Mouse (Mus musculus) adrenal gland, postnatal 36 days (tissue): ENCODE measurements around the gene AU021092. TPM values are rescaled to one million over a fixed set of nuclear protein-coding genes. Genes with fewer than 3 reads are reported as not detected.

Experiments used
- DNase-seq, 2 experiments: peaks; one replicate each; pipeline ENCODE4 v3.0.0; 2021; ENCODE audit warnings: mixed read lengths in 1 of 2
- microRNA-seq: library from miRNA; unstranded; fragments of <30 nt; microRNA quantifications from one replicate; pipeline ENCODE4 v1.2.0, GENCODE M21; 2021
- total RNA-seq, 2 experiments: library from RNA; stranded (reverse); gene quantifications; 2 replicates each; pipeline ENCODE4 v1.2.3; 2021

AU021092 gene
- total RNA-seq, 2 experiments from 2014 or later = 13.0 to 23.0 TPM

DNA sequence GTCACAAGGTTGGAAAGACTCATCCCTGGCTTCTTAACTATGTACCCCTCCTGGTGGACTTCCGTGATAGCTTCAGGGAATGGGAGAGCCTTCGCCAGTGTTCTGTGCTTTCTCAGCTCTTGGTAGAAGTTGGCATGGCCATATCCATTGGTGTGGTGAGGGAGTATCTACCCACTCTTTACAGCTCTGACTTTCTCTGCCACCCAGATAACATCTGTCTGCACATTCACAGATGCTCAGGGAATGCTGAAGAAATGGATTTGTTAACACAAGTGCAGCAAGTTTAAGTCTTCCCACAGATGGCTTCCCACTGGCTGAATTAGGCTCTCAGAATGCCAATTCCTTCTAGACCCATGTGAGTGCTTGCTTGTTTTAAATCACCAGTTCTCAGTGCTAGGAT, 8.0 kb downstream of the AU021092 start:
- no peak for DNase-seq

DNA sequence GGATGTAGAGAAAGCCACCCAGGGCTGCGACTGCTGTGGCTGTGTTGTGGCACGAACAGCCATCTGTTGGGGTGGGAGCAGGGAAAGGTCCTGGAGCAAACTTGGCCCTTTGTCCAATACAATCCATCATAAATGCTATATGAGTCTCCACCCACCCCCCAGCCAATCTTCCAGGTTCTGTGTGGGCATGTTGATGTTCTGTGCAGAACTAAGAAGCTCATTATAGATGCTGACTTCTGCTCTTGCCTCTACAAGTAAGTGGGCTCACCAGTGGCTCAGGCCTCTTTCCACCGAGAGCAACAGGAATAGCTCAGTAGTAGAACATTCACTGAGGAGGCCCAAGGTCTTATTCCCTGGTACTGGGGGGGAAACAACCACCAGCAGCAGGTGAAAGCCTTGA, 9.9 kb downstream of the AU021092 start:
- no peak for DNase-seq

DNA sequence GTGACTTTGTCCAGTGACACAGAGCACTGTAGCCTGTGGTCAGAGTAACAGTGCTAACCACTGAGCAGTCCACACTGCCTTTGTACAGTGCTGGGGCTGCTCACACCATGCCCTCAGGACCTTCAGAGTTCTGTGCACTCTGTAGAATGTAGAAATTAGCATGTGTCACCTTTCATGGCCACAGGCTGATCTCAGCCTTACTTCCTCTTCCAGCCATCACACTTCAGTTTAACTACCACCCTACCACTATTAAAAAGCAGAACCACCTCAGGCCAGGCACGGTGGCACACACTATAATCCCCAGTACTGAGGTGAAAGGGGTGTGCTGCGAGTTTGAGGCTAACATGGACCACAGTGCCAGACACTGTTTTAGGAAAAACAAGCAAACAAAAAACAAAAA, 11.7 kb downstream of the AU021092 start:
- DNase-seq = no peak

DNA sequence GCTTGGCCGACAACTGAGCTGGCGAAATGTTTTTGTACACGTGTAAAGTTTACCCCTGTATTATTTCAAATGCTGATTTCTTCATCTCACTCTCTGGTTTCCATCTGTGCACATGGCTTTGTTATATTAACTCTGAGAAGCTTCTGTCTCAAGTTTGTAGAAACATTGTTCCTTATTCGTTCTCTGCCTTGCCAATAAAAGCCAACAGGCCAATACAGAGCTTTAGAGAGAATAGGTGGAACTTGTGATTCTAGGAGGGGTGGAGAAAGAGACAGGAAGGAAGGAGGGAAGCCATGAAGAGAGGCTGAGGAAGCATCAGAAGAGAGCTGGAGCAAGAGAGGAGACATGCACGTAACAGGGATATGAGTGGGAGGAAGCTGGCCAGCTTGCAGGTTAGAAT, 16.0 kb downstream of the AU021092 start:
- DNase-seq = no peak

DNA sequence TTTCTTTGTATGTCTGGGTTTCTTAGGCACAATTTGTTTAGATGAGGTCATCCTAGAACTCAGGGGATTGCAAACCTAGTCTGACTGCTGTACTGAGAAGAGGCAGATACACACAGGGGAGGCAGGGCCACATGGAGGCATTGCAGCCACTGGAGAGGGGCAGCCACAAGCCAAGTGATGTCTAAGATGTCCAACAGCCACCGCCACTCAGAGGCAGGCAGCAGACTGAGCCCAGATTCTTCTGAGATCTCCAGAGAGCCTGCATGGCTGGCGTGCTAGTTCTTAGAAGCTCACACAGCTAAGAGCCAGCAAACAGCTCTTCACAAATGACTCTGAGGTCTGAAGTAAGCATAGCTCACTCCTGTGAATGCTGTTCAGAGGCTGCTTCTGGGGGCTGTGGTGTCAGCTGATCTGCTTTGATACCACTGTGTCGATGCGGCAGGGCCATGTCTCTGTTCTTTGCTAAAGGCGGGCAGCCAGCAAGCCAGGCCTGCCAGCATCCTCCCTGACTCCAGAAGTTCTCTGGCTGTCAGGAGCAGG, 16.6 kb downstream of the AU021092 start:
- DNase-seq = no peak

DNA sequence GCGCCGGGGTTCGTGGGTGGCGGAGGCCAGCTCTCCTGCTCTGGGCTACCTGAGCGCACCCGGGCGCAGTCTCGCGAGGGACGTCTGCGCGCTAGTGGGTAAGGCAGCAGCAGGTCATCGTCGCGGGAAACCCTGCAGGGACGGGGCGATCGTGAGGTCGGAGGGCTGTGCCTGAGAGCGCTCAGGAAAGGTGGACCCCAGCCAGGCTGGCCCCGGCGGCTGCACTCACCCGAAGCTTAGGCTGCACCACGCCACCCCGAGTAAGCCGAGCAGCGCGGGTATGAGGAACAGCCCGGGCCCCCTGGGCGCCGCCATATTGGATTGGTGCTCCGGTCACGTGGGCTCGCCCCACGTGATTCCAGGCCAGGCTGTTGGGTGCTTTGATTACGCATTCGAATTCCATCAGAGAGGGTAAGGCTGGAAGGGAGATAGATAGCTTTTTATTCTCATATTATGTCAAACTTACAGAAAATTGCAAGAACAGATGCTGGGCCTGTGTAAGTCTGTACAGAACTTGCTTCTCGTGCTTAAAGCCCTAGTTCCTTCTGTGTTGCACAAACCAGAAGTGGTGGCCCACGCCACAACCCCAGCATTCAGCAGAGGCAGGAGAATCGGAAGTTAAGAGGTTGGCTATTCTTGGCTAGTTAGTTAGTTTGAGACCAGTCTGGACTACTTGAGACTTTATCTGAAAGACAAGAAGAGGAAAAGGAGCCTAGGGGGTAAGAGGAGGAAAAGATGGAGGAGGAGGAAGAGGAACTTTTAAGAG, 18.2 kb downstream of the AU021092 start, which contains the start of gene Nagpa:
TSS of gene Nagpa (minus strand) at position 345 of the 766 bp plus-strand sequence.
- DNase-seq = peak; percentile 86 to 89

DNA sequence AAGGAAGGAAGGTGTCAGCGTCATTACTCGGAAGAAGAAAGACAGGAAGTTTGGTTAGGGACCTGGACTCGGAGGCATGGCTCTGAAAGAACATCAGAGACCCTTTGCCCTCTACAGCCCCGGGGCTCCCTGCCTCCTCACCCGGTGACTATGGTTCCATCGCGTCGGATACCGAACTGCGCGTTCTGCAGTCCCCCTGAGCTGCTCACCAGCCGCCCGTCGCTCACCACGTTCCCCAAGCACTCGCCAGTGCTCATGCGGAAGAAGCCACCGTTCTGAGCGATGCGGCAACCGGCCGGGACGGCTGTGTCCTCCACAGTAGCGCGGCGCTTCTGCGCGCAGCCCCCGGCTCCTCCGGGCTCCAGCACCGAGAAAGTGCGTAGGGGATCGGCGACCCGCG, 18.9 kb downstream of the AU021092 start:
- peak; percentile 34 to 45 for DNase-seq

DNA sequence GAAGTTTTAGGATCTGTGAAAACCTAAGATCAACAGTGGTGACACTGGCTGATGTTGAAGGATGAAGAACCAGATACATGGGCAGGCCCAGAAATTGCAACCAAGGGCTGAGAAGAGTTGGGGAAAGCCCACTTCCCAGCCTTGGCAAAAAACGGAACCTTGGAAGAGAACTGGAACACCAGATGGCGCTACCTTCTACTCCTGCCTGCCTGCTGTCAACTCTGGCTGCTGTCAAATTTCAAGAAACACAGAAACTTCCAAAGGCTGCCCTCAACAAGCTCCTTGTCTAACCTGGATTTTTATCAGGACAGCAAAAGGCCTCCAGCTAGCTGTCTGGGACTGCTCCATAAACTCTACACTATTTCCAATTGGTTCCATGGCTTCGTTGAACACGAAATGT, 19.4 kb downstream of the AU021092 start:
- DNase-seq = peak; percentile 44 to 68

DNA sequence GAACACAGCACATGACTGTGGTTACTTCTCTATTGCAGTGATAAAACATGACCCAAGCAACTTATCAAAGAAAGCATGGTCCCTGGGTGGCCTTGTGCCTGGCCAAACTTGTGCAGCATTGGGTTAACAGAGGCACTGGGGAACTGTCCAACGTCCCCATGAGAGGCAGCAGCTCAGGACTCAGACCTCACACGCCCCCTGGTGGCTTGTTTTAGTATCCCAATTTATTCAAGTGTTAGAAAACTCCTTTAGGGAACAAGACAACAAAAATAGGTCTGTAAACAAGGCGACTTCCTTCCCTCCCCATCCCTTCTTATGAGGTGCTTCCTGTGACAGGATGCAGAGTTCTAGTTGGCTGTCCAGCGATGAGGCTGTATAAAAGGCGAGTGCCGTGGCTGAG, 27.0 kb downstream of the AU021092 start:
- peak; percentile 63 to 84 for DNase-seq

DNA sequence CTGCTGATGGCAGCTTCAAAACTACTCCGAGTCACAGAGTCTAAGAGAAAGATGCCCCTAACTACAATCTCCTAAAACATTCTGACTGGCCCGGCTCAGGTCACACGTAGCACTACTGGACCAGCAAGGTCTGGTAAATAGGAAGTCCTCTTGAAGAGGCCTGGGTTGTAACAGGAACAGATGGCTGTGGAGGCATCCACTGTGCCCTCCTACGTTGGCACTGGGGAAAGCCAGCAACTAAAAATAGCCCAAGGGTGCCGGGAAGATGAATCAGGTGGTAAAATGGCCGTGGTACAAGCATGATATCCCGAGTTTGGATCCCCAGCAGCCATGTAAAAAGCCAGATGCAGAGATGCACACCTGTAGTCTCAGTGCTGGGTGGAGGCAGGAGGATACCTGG, 35.9 kb downstream of the AU021092 start:
- peak in 1 of 2 experiments; percentile 47 for DNase-seq

DNA sequence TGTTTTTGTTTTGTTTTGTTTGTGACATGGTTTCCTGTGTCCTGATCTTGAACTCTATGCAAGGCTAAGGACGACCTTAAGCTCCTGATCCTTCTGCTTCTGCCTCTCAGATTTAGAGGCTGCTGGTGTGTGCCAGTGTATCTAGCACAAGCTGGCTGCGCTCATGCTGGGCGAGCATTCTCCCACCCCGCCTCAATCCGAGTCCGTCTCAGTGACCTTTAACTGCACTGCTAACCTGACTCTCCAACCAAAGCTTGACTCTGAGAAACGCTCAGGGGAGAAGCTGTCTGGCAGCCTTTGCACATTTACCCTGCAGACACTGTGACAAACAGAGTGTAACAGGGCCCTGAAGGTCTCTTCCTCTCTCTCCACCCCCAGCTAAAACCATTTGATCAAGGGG, 36.4 kb downstream of the AU021092 start:
- peak; percentile 38 to 55 for DNase-seq

DNA sequence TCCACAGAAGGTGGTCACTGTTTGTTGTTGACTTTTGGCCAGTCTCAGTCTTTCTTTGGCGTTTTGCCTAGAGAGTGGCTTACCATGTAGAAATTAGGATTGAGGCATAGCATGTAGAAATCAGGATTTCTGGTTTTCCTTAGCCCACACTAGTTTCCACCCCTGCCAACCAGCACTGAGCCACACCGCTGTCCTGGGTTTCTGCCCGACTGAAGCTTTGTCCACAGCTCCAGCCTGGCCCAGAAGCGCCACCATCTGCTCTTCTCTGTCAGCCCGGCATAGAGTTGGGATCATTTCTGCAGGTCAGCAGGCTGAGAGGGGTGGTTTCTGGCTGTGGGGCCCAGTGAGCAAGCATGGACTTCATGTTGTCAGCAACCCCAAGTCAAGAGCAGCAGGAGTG, 37.1 kb downstream of the AU021092 start:
- no peak for DNase-seq

DNA sequence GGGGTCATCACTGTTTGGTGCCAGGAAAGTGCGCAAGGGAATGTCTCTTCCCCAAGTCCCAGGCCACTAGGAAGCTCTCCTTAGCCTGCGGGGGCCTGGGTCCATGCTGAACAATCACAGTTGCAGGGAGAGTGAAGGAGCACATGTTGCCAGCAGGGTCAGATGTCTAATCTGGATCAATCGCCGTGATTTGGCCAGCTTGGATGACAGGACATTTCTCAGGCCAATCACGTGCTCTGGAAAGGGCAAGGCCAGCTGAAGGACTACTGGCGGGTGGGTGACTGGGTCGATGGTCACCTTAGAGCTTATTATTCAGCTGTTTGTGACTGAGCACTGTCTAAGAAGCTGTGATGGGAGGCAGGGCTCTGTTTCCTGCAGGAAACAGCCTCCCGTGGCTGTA, 38.0 kb downstream of the AU021092 start:
- DNase-seq = peak; percentile 69 to 83

DNA sequence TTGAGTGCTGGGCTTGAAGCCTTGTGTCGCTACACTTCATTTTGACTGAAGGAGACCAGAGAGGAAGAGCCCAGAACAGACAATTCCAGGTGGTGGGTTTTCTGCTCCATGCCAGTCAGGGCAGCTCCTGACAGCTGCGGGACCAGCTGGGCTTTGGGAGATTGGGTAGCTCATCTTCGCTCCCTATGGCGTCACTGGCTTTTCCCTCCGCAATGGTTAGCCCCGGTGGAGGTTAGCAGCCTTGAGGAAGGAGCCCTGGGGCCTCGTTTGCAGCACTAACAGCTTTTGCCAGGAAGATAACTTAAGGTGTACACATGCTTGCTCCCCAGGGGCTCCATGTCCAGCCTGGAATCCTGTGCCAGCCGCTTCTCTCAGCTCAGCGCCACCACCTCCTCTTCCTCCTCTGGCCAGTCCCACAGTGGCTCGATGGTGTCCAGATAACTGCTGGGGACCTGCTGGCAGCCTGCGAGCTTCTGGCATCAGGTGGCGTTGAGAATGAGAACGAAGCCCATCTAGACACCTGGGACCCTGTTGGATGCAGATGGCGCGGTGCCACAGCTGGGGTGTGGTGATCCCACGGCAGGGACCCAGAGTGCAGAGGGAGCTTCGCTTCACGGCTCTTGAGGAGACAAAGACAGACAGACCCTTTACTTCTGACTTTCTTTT, 38.7 kb downstream of the AU021092 start:
- no peak for DNase-seq

DNA sequence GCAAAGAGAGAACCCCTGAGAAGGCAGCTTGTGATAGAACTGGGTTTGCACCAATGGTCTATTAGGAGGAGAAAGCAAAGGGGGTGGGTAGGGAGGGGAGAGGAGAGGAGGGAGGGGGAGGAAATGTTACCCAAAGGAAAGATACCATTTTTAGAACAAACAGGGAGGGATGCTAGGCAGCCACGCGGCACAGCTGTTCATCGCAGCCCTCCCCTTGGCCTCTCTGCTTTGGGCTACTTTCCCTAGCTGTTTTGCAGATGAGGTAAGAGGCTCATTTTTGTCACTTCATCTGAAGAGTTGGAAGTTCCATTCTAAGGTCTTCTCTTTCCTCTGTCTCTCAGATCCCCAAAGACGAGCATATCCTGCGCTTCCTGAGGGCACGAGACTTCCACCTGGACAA, 49.5 kb downstream of the AU021092 start:
- no peak for DNase-seq

DNA sequence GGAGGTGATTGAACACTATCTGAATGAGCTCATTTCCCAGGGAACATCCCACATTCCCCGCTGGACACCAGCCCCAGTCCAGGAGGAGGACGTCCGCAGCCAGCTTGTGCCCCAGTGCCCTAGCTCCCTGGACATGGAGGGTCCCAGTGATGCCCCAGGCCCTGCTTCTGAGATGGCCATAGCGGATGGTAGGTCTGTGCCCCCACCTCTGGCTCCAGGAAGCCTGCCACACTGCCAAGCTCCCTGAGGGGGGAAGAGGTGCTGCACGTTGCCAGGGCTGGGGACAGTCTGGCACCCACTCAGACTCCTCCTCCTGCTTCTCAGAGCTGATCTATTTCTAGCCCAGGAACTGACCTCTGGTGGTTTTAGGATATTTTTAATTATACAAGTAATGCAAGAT, 53.3 kb downstream of the AU021092 start:
- DNase-seq = peak; percentile 36 to 42

DNA sequence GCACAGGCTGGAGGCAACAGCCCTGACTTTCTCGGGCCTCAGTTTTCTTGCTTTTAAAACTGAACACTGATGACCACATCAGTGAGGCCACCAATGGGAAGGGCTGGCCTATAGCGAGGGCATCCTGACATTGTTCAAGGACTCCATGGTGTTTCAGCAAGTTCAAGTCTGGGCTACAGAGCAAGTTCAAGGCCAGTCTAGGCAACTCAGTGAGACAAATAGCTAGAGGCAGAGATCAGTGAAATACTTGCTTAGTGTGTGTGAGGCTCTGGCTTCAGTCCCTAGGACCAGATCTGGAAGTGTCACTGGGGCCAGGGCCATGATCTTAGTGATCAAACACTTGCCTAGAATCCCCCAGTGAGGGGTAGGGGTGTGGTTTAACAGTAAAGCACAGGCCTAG, 54.1 kb downstream of the AU021092 start:
- DNase-seq = peak in 1 of 2 experiments; percentile 15

DNA sequence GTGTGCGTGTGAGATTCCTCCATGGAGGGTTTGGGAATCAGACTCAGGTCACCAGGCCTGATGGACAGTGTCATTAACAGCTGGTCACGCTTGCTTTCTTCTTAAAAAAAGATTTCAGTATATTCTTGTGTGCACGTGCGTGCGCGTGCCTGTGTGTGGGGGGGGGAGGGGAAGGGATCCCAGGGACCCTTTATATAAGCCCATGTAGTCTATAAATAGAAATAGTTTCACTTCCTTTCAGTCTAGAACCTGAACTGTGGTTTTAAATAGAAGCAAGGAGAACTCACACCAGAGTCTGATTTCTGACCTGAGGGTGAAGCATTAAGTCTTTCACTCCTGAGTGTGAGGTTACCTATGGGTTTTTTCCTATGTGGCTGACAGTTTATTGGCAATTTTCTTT, 57.8 kb downstream of the AU021092 start:
- DNase-seq = no peak

Small RNA genes within 50 kb of the gene (microRNA-seq; reads per million reads assigned to microRNA genes)
- gene Gm23689 (not detected), gene Gm26095 (not detected), gene Mir6364 (not detected)

Other genes with a start within 250 kb of the AU021092 start
- not detected for gene Sept12, start 224.4 kb downstream of the AU021092 start, total RNA-seq
- not detected for gene Smim22, start 215.0 kb downstream of the AU021092 start, total RNA-seq
- 10 to 100 TPM; 21.2 to 21.6 TPM for gene Rogdi, start 208.7 kb downstream of the AU021092 start, total RNA-seq
- 10 to 100 TPM; 94.6 to 95.6 TPM for gene Glyr1, start 172.4 kb downstream of the AU021092 start, total RNA-seq
- gene Ubn1, start 172.2 kb downstream of the AU021092 start, total RNA-seq = 10 to 100 TPM; 35.2 to 38.5 TPM
- gene Ppl, start 89.9 kb downstream of the AU021092 start, total RNA-seq = 1 to 10 TPM; 2.0 to 4.7 TPM
- under 1 TPM in 1 of 2 experiments, not detected in 1; 0.13 TPM for gene Sec14l5, start 75.2 kb downstream of the AU021092 start, total RNA-seq
- gene Nagpa, start 18.3 kb downstream of the AU021092 start, total RNA-seq = 10 to 100 TPM; 22.4 to 27.2 TPM
- gene Alg1, start 11.3 kb upstream of the AU021092 start, total RNA-seq = 10 to 100 TPM; 30.2 to 38.6 TPM
- gene Eef2kmt, start 33.7 kb upstream of the AU021092 start, total RNA-seq = 10 to 100 TPM; 23.3 to 33.5 TPM